Mouse (Mus musculus) G1E (cell line): ENCODE measurements at regions not wholly inside any gene's neighbourhood (a gene's known extent, or its start where the extent isn't known, plus 50 kb on each side); places are given as distances from the start of the nearest gene placed in this dataset.
"Not testable (repeated sequence)": the region's sequence is repeated elsewhere in the genome, so short reads cannot be mapped to it uniquely, and the experiment has no call there.

ENCODE experiments used
- ATAC-seq: 2 replicates; pipeline ENCODE4 v1.8.0; 2016; ENCODE audit warnings: mild to moderate bottlenecking; ENCODE audit not compliant: insufficient number of reproducible peaks, poor library complexity, low FRiP score, severe bottlenecking; ENCODE audit errors: extremely low read depth
- DNase-seq: peaks from one replicate; pipeline ENCODE4 v3.0.0; 2012; ENCODE audit warnings: low spot score
- H3K27me3 ChIP-seq: 2 replicates; pipeline ENCODE4 v1.6.1; 2012; ENCODE audit warnings: mild to moderate bottlenecking, low read length, inconsistent platforms; ENCODE audit not compliant: insufficient read depth
- H3K36me3 ChIP-seq: replicated peaks from 2 replicates; pipeline ENCODE3; 2012; ENCODE audit warnings: mild to moderate bottlenecking, inconsistent platforms
- H3K4me1 ChIP-seq: 2 replicates; pipeline ENCODE4 v1.6.1; 2012; ENCODE audit warnings: low read depth, low read length, inconsistent platforms, mixed read lengths; ENCODE audit not compliant: insufficient read depth
- H3K4me3 ChIP-seq: 2 replicates; pipeline ENCODE4 v1.5.1; 2012; ENCODE audit warnings: low read depth, mild to moderate bottlenecking, inconsistent platforms, low read length, moderate library complexity, mixed read lengths
- H3K9me3 ChIP-seq: replicated peaks from 2 replicates; pipeline ENCODE4 v1.6.1; 2012; ENCODE audit warnings: inconsistent platforms
- CTCF ChIP-seq: IDR thresholded peaks from 2 replicates; pipeline ENCODE4 v1.5.1; 2012; ENCODE audit warnings: low read depth, low read length, inconsistent platforms, mixed read lengths
- GATA1 ChIP-seq: IDR thresholded peaks from 2 replicates; pipeline ENCODE4 v1.6.1; 2012; ENCODE audit warnings: borderline replicate concordance, low read length, inconsistent platforms, mixed read lengths
- GATA2 ChIP-seq: IDR thresholded peaks from 2 replicates; pipeline ENCODE4 v1.6.1; 2012; ENCODE audit warnings: low read depth, low read length, inconsistent platforms, borderline replicate concordance
- POLR2AphosphoS5 ChIP-seq: IDR thresholded peaks from 2 replicates; pipeline ENCODE4 v1.6.1; 2012; ENCODE audit warnings: low read depth, low read length, inconsistent platforms; ENCODE audit not compliant: insufficient replicate concordance
- TAL1 ChIP-seq: conservative IDR thresholded peaks from 2 replicates; pipeline ENCODE4 v1.6.1; 2012; ENCODE audit warnings: low read depth, low read length, inconsistent platforms, mixed read lengths

- Histone ChIP-seq H3K4me3 (no peak overlapping the region), H3K4me1 (no peaks in the 10 kb centered on the region), H3K9me3 (peaks cover 2% of the 10 kb centered on the region; the same call in 1 of the 2 replicates), H3K36me3 (no peaks in the 10 kb centered on the region), H3K27me3 (no peaks in the 10 kb centered on the region; the same call in 1 of the 2 replicates)
- TF ChIP-seq TAL1 (no peak), CTCF (no peak), POLR2AphosphoS5 (no peak), GATA1 (no peak), GATA2 (no peak)
- no peak for ATAC-seq
- no peak for DNase-seq
Measured at GRCm38 (mm10) chr13:52127751-52128150, 281.3 kb downstream of the Gadd45g start.

GRCm38 (mm10) chr13:52129466-52129865 lies 283.0 kb downstream of the Gadd45g start:
- TF ChIP-seq TAL1 = no peak
- no peak for TF ChIP-seq GATA1
- no peak for TF ChIP-seq GATA2
- no peak for TF ChIP-seq CTCF
- TF ChIP-seq POLR2AphosphoS5 = no peak
- Histone ChIP-seq H3K9me3 (peaks cover 2% of the 10 kb centered on the region; the same call in 1 of the 2 replicates), H3K27me3 (no peaks in the 10 kb centered on the region; the same call in 1 of the 2 replicates), H3K36me3 (no peaks in the 10 kb centered on the region), H3K4me3 (no peak overlapping the region), H3K4me1 (no peaks in the 10 kb centered on the region)
- DNase-seq (no peak), ATAC-seq (no peak)

GRCm38 (mm10) chr13:52133202-52133601 lies 286.7 kb downstream of the Gadd45g start:
- no peaks in the 10 kb centered on the region for H3K36me3 ChIP-seq
- no peaks in the 10 kb centered on the region for H3K4me1 ChIP-seq
- H3K4me3 ChIP-seq = no peak overlapping the region
- DNase-seq (no peak), ATAC-seq (no peak)
- TF ChIP-seq TAL1 = no peak
- TF ChIP-seq CTCF = no peak
- TF ChIP-seq GATA2 = no peak
- no peak for TF ChIP-seq GATA1
- TF ChIP-seq POLR2AphosphoS5 = no peak
- H3K27me3 ChIP-seq = no peaks in the 10 kb centered on the region; the same call in 1 of the 2 replicates
- peaks cover 2% of the 10 kb centered on the region; the same call in 1 of the 2 replicates for H3K9me3 ChIP-seq

GRCm38 (mm10) chr13:52138331-52138945 lies 292.0 kb downstream of the Gadd45g start:
- H3K4me1 ChIP-seq = no peaks in the 10 kb centered on the region
- no peak for DNase-seq
- no peaks in the 10 kb centered on the region for H3K9me3 ChIP-seq
- TF ChIP-seq POLR2AphosphoS5 (no peak), CTCF (no peak)
- no peaks in the 10 kb centered on the region for H3K27me3 ChIP-seq
- no peak for ATAC-seq
- no peaks in the 10 kb centered on the region for H3K36me3 ChIP-seq
- no peak overlapping the region for H3K4me3 ChIP-seq

GRCm38 (mm10) chr13:52139140-52139809 lies 292.8 kb downstream of the Gadd45g start:
- TF ChIP-seq GATA2 (no peak), CTCF (no peak), TAL1 (no peak), GATA1 (no peak), POLR2AphosphoS5 (no peak)
- H3K27me3 ChIP-seq = no peaks in the 10 kb centered on the region

GRCm38 (mm10) chr13:52140221-52140620 lies 293.7 kb downstream of the Gadd45g start:
- no peak for ATAC-seq
- Histone ChIP-seq H3K9me3 (no peaks in the 10 kb centered on the region), H3K4me3 (no peak overlapping the region), H3K4me1 (no peaks in the 10 kb centered on the region), H3K36me3 (no peaks in the 10 kb centered on the region), H3K27me3 (no peaks in the 10 kb centered on the region)
- DNase-seq = no peak
- TF ChIP-seq CTCF (no peak), GATA2 (no peak), TAL1 (no peak), POLR2AphosphoS5 (no peak), GATA1 (no peak)

More at GRCm38 (mm10) chr13:52139140-52139809, 292.8 kb downstream of the Gadd45g start:
- no peaks in the 10 kb centered on the region for H3K9me3 ChIP-seq
- ATAC-seq (no peak), DNase-seq (no peak)
- H3K36me3 ChIP-seq = no peaks in the 10 kb centered on the region
- H3K4me1 ChIP-seq = no peaks in the 10 kb centered on the region
- H3K4me3 ChIP-seq = no peak overlapping the region

- H3K4me3 ChIP-seq, ATAC-seq, H3K4me1 ChIP-seq, H3K9me3 ChIP-seq, DNase-seq, H3K27me3 ChIP-seq, H3K36me3 ChIP-seq: not testable (repeated sequence)
Measured at GRCm38 (mm10) chr13:52144066-52144465, 297.6 kb downstream of the Gadd45g start.
